Mouse (Mus musculus) small intestine, adult 2 months (tissue): ENCODE measurements around the gene Tti1. TPM values are rescaled to one million over a fixed set of nuclear protein-coding genes. Genes with fewer than 3 reads are reported as not detected.
A peak's percentile ranks its signal among the peaks of the same experiment; 100 is the strongest.

Experiments used
- H3K27ac ChIP-seq: fragments of 200-500 bp; 2 replicates; pipeline ENCODE4 v1.5.1; 2012; ENCODE audit warnings: low read depth, low read length, control low read depth, inconsistent platforms; ENCODE audit not compliant: insufficient read depth
- H3K27me3 ChIP-seq: fragments of 200-500 bp; 2 replicates; pipeline ENCODE4 v1.6.1; 2012; ENCODE audit warnings: mild to moderate bottlenecking, moderate library complexity, low read length, inconsistent platforms; ENCODE audit not compliant: control insufficient read depth, insufficient read depth
- H3K36me3 ChIP-seq: fragments of 200-500 bp; 2 replicates; pipeline ENCODE4 v1.6.1; 2012; ENCODE audit warnings: mild to moderate bottlenecking, low read length, control low read depth, inconsistent platforms; ENCODE audit not compliant: control insufficient read depth, insufficient read depth
- H3K4me1 ChIP-seq: fragments of 200-500 bp; 2 replicates; pipeline ENCODE4 v1.6.1; 2012; ENCODE audit warnings: low read length, inconsistent platforms, mixed read lengths; ENCODE audit not compliant: control insufficient read depth, insufficient read depth, insufficient read length
- H3K4me3 ChIP-seq: fragments of 200-500 bp; 2 replicates; pipeline ENCODE4 v1.5.1; 2012; ENCODE audit warnings: low read depth, mild to moderate bottlenecking, control low read depth, inconsistent platforms, low read length, moderate library complexity
- CTCF ChIP-seq: fragments of 200-500 bp; IDR thresholded peaks from 2 replicates; pipeline ENCODE4 v1.5.1; 2012; ENCODE audit warnings: low read depth, mild to moderate bottlenecking, control low read depth, inconsistent platforms, low read length, moderate library complexity, mixed read lengths; ENCODE audit not compliant: insufficient replicate concordance, insufficient read length; ENCODE audit errors: extremely low read depth
- POLR2A ChIP-seq: fragments of 200-500 bp; IDR thresholded peaks from 2 replicates; pipeline ENCODE4 v1.6.1; 2012; ENCODE audit warnings: low read depth, mild to moderate bottlenecking, control low read depth, inconsistent platforms, low read length, moderate library complexity
- WGBS: fragments of 180-500 bp; shearing (Covaris S2); methylation state at CpG from one replicate; pipeline ENCODE4 v1.1.7; 2018; 5-methylcytosine and 5-hydroxymethylcytosine counted together
- polyA plus RNA-seq: library from polyadenylated mRNA; depleted of rRNA; stranded (reverse); fragments of >200 nt; gene quantifications from 2 replicates; pipeline ENCODE4 v1.2.3, GENCODE M21; 2012

The Tti1 gene
- polyA plus RNA-seq, 1 experiment: 6.1 TPM

- 40% methylated on average over 5 of the region's 5 CpGs for WGBS
- Histone ChIP-seq H3K4me1 (no peaks in the 10 kb centered on the region), H3K4me3 (no peak overlapping the region), H3K36me3 (no peaks in the 10 kb centered on the region), H3K27ac (no peak overlapping the region), H3K27me3 (peaks cover 2% of the 10 kb centered on the region; the same call in 1 of the 2 replicates)
- TF ChIP-seq POLR2A: no peak
- TF ChIP-seq CTCF: no peak
Measured at GRCm38 (mm10) chr2:157953978-157954377, 74.3 kb downstream of the Tti1 start.

- Histone ChIP-seq H3K27ac (no peak overlapping the region), H3K36me3 (no peaks in the 10 kb centered on the region), H3K27me3 (peaks cover 29% of the 10 kb centered on the region), H3K4me1 (peaks cover 22% of the 10 kb centered on the region), H3K4me3 (peak overlapping the region; percentile 46)
- whole genome bisulfite sequencing: 12% methylated on average over 37 of the region's 37 CpGs
- no peak for TF ChIP-seq CTCF
- no peak for TF ChIP-seq POLR2A
Measured at GRCm38 (mm10) chr2:157944156-157944893, 83.9 kb downstream of the Tti1 start.

- WGBS: 1% methylated on average over 47 of the region's 47 CpGs
- Histone ChIP-seq H3K36me3 (no peaks in the 10 kb centered on the region), H3K4me3 (peak overlapping the region; percentile 46), H3K27me3 (peaks cover 29% of the 10 kb centered on the region), H3K4me1 (peaks cover 22% of the 10 kb centered on the region), H3K27ac (no peak overlapping the region)
- TF ChIP-seq POLR2A (no peak), CTCF (peak; percentile 49; the same call in 1 of the 2 replicates)
Measured at GRCm38 (mm10) chr2:157943514-157944155, 84.6 kb downstream of the Tti1 start.

DNA sequence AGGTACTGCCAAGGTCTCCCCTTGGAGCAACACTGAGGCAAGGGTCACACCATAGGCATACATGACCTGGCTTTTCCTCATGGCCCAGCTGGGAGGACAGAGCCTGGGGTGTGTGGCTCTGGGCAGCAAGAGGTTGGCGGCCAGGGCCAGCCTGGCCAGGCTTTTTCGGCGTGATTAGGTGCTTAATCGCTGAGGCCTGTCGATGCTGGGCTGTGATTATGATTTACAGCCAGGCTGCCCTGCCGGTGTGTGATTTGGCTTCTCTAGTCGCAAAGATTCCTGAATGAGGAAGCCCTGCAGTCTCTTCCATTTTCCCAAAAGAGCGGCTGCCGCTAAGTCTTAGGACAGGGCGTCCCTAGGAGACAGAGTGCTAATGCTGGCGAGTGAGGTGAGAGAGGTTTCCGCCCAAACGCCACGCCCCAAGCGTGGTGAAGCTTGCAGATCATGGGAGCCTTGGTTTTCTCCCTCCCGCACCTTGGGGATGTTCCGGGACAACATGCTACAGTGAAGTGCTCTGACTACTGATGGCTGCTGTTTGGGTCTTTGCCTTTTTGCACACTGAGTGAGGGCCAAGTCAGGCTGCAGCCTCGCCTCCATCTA, 87.5 kb downstream of the Tti1 start:
- Histone ChIP-seq H3K36me3 (no peaks in the 10 kb centered on the region), H3K4me1 (peaks cover 30% of the 10 kb centered on the region), H3K27me3 (peaks cover 29% of the 10 kb centered on the region), H3K27ac (no peak overlapping the region), H3K4me3 (peak overlapping the region; percentile 14)
- WGBS: 6% methylated on average over 18 of the region's 18 CpGs
- TF ChIP-seq POLR2A (no peak), CTCF (no peak)

- 74% methylated on average over 4 of the region's 4 CpGs for WGBS
- TF ChIP-seq POLR2A (no peak), CTCF (peak; percentile 19; the same call in 1 of the 2 replicates)
Measured at GRCm38 (mm10) chr2:157936676-157937075, 91.6 kb downstream of the Tti1 start.

GRCm38 (mm10) chr2:157935444-157936171, 92.6 kb downstream of the Tti1 start:
- peaks cover 4% of the 10 kb centered on the region; the same call in 1 of the 2 replicates for H3K27me3 ChIP-seq
- WGBS: 29% methylated on average over 11 of the region's 11 CpGs
- H3K36me3 ChIP-seq: no peaks in the 10 kb centered on the region
- H3K27ac ChIP-seq: peak overlapping the region; percentile 91
- peaks cover 35% of the 10 kb centered on the region for H3K4me1 ChIP-seq
- TF ChIP-seq CTCF (no peak), POLR2A (no peak)
- peak overlapping the region; percentile 30 for H3K4me3 ChIP-seq

More at GRCm38 (mm10) chr2:157936676-157937075, 91.6 kb downstream of the Tti1 start:
- peaks cover 41% of the 10 kb centered on the region for H3K4me1 ChIP-seq
- H3K27ac ChIP-seq: no peak overlapping the region
- peaks cover 10% of the 10 kb centered on the region; the same call in 1 of the 2 replicates for H3K27me3 ChIP-seq
- H3K4me3 ChIP-seq: no peak overlapping the region
- H3K36me3 ChIP-seq: no peaks in the 10 kb centered on the region
